Mouse (Mus musculus) heart, postnatal 10 days (tissue): ENCODE results near the gene Fn1. TPM values are rescaled to one million over a fixed set of nuclear protein-coding genes. Genes with fewer than 3 reads are reported as not detected.

Experiments used
- DNase-seq, 2 experiments: peaks; one replicate each; pipeline ENCODE4 v3.0.0; 2021
- intact Hi-C: fragments of 180-260 bp; cut with DNase I; formaldehyde crosslinking; loops from one replicate; pipeline ENCODE4 v1.15.1; 2025
- total RNA-seq, 2 experiments: library from RNA; stranded (reverse); gene quantifications; 2 replicates each; pipeline ENCODE4 v1.2.3; 2021

Fn1 gene
- total RNA-seq: 100 to 1,000 TPM; 342 to 377 TPM

GRCm38 (mm10) chr1:71652551-71653399 lies at the start of gene Fn1:
Gene Fn1, minus strand, starts transcription at chr1:71653200.
- intact Hi-C loops: loop anchor here (5.0 kb wide), 3 partner anchors 115 to 470 kb away; no protein-coding TSS in a partner anchor

GRCm38 (mm10) chr1:71696093-71696492 lies 43.1 kb upstream of the Fn1 start:
- intact Hi-C loops: no loop called here
- no peak for DNase-seq

More at GRCm38 (mm10) chr1:71652551-71653399, at the start of gene Fn1:
- peak; percentile 94 to 96 for DNase-seq

GRCm38 (mm10) chr1:71691472-71692277 lies 38.7 kb upstream of the Fn1 start:
- intact Hi-C loops: no loop called here
- DNase-seq: peak; percentile 31 to 33

- intact Hi-C loops: no loop called here
- DNase-seq: peak; percentile 21 to 32
These were observed 35.9 kb upstream of the Fn1 start for GRCm38 (mm10) chr1:71688926-71689303.

- intact Hi-C loops: no loop called here
- no peak for DNase-seq
These were observed 35.4 kb upstream of the Fn1 start for GRCm38 (mm10) chr1:71688272-71688925.

GRCm38 (mm10) chr1:71686791-71687190 lies 33.8 kb upstream of the Fn1 start:
- peak; percentile 37 to 54 for DNase-seq
- intact Hi-C loops: no loop called here

- peak; percentile 82 to 83 for DNase-seq
- intact Hi-C loops: no loop called here
These were observed 30.7 kb upstream of the Fn1 start for GRCm38 (mm10) chr1:71683736-71684135.

- intact Hi-C loops: no loop called here
- no peak for DNase-seq
These were observed 29.3 kb upstream of the Fn1 start for GRCm38 (mm10) chr1:71682194-71682715.

- intact Hi-C loops: no loop called here
These were observed 28.3 kb upstream of the Fn1 start for GRCm38 (mm10) chr1:71681306-71681705.

GRCm38 (mm10) chr1:71680046-71680672 lies 27.2 kb upstream of the Fn1 start:
- no peak for DNase-seq
- intact Hi-C loops: no loop called here

More at GRCm38 (mm10) chr1:71681306-71681705, 28.3 kb upstream of the Fn1 start:
- DNase-seq: no peak

GRCm38 (mm10) chr1:71675420-71675819 lies 22.4 kb upstream of the Fn1 start:
- intact Hi-C loops: no loop called here

GRCm38 (mm10) chr1:71674274-71674673 lies 21.3 kb upstream of the Fn1 start:
- no peak for DNase-seq
- intact Hi-C loops: no loop called here

More at GRCm38 (mm10) chr1:71675420-71675819, 22.4 kb upstream of the Fn1 start:
- DNase-seq: peak in 1 of 2 experiments; percentile 22

GRCm38 (mm10) chr1:71673398-71673910 lies 20.5 kb upstream of the Fn1 start:
- intact Hi-C loops: no loop called here

GRCm38 (mm10) chr1:71672346-71672745 lies 19.3 kb upstream of the Fn1 start:
- intact Hi-C loops: no loop called here
- DNase-seq: peak; percentile 21

More at GRCm38 (mm10) chr1:71673398-71673910, 20.5 kb upstream of the Fn1 start:
- no peak for DNase-seq

GRCm38 (mm10) chr1:71663242-71663641 lies 10.2 kb upstream of the Fn1 start:
- DNase-seq: no peak
- intact Hi-C loops: no loop called here

GRCm38 (mm10) chr1:71658632-71659031 lies 5.6 kb upstream of the Fn1 start:
- intact Hi-C loops: no loop called here
- no peak for DNase-seq

GRCm38 (mm10) chr1:71656309-71656708 lies 3.3 kb upstream of the Fn1 start:
- intact Hi-C loops: no loop called here

GRCm38 (mm10) chr1:71654221-71654620 lies 1.2 kb upstream of the Fn1 start:
- DNase-seq: peak; percentile 12 to 17
- intact Hi-C loops: loop anchor here (5.0 kb wide), 3 partner anchors 113 to 468 kb away; no protein-coding TSS in a partner anchor

More at GRCm38 (mm10) chr1:71656309-71656708, 3.3 kb upstream of the Fn1 start:
- DNase-seq: no peak

GRCm38 (mm10) chr1:71653400-71654159 lies 580 bp upstream of the Fn1 start:
- DNase-seq: peak; percentile 29 to 53
- intact Hi-C loops: loop anchor here (5.0 kb wide), 3 partner anchors 114 to 469 kb away; no protein-coding TSS in a partner anchor
